Mouse (Mus musculus) midbrain, embryonic 12.5 days (tissue): ENCODE measurements around the gene Gsk3b. TPM values are rescaled to one million over a fixed set of nuclear protein-coding genes. Genes with fewer than 3 reads are reported as not detected.

Source experiments
- ATAC-seq: fragments of 200-750 bp; cut with Nextera tagmentation; 2 replicates; pipeline ENCODE4 v1.8.0; 2017; ENCODE audit warnings: low read depth, moderate TSS enrichment, moderate library complexity; ENCODE audit not compliant: low FRiP score
- H3K27ac ChIP-seq: fragments of 300-500 bp; sonication (generic); replicated peaks from 2 replicates; pipeline ENCODE4 v1.5.1; 2016; ENCODE audit warnings: mild to moderate bottlenecking
- H3K27me3 ChIP-seq: fragments of 300-500 bp; sonication (generic); 2 replicates; pipeline ENCODE4 v1.6.1; 2016; ENCODE audit warnings: mild to moderate bottlenecking
- H3K36me3 ChIP-seq: fragments of 300-500 bp; sonication (generic); 2 replicates; pipeline ENCODE4 v1.6.1; 2016
- H3K4me1 ChIP-seq: fragments of 300-500 bp; sonication (generic); 2 replicates; pipeline ENCODE4 v1.6.1; 2016
- H3K4me2 ChIP-seq: fragments of 300-500 bp; sonication (generic); replicated peaks from 2 replicates; pipeline ENCODE4 v1.6.1; 2016; ENCODE audit warnings: mild to moderate bottlenecking, moderate library complexity
- H3K4me3 ChIP-seq: fragments of 300-500 bp; sonication (generic); 2 replicates; pipeline ENCODE4 v1.5.1; 2016; ENCODE audit warnings: mild to moderate bottlenecking
- H3K9ac ChIP-seq: fragments of 300-500 bp; sonication (generic); replicated peaks from 2 replicates; pipeline ENCODE4 v1.6.1; 2016; ENCODE audit warnings: mild to moderate bottlenecking, moderate library complexity
- H3K9me3 ChIP-seq: fragments of 300-500 bp; sonication (generic); 2 replicates; pipeline ENCODE4 v1.6.1; 2016; ENCODE audit warnings: mild to moderate bottlenecking
- WGBS: fragments of 180-500 bp; shearing (Covaris S2); methylation state at CpG from one replicate; pipeline ENCODE4 v1.1.7; 2016; 5-methylcytosine and 5-hydroxymethylcytosine counted together
- polyA plus RNA-seq: library from polyadenylated mRNA; unstranded; fragments of >200 nt; fragmentation: Nextera tagmentation; extraction: Ambion mirVana; gene quantifications from 2 replicates; pipeline ENCODE4 v1.2.1, GENCODE M21; 2016

Gsk3b gene
- polyA plus RNA-seq, 1 experiment from 2014 or later: 145 TPM

DNA sequence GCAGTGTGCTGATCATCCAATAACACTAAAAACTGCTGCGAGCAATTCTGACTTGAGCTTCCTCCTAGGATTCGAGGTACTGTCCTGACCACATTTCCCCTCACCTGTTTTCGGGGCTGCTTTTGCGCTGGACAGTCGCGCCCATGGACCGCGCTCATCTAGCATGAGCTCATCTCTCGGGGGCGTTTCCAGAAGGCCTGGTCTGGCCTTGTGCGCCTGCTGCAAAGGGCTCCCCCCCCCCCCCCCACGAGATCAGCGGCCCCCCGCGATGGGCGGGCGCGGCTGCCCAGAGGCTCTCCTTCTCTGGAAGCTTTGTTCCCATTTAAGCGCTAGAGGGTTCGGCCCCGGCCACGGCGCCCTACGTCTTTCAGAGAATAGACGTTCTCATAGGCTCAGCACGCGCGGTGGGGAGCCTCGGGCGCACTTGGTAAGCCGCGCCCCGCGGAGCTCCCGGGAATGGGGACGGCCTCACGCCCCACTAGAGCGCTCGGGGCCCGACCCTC lies 624 bp upstream of the Gsk3b start:
- Histone ChIP-seq H3K4me3 (peak overlapping the region; percentile 57), H3K27ac (peak overlapping the region; percentile 100), H3K36me3 (no peaks in the 10 kb centered on the region), H3K27me3 (no peaks in the 10 kb centered on the region), H3K4me1 (peaks cover 10% of the 10 kb centered on the region), H3K9me3 (no peaks in the 10 kb centered on the region), H3K9ac (peak overlapping the region; percentile 88), H3K4me2 (peak overlapping the region; percentile 66)
- under 1% methylated on average over 27 of the region's 40 CpGs for WGBS
- no peak; the same call in 1 of the 2 replicates for ATAC-seq

DNA sequence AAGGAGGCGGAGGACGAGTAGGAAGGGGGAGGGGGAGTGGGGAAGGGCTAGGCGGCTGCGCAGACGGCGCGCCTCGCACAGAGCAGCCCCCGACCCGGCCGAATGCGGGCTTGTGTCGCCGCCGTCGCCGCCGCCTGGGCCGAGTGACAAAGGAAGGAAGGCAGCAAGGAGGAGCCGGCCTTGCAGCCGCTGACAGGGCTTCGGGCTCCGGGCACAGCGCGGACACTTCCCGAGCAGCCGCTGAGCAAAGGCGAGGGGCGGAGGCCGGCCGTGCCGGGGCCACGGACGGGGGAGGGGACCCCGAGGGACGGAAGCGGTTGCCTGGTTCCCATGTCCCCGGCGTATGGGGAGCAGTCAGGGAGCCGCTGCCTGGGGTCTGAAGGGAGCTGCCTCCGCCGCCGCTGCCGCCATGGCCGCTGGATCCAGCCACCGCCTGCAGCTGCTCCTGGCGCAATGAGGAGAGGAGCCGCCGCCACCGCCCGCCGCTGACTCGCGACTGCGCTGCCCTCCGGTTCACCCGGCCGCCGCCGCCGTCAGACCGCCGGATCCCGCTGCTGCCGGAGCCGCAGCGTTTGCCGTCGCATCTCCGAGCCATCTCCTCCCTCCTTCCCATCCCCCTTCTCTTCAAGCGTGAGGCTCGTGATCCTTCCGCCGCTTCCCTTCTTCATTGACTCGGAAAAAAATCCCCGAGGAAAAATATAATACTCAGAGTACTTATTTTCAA lies 808 bp downstream of the Gsk3b start:
- Histone ChIP-seq H3K4me1 (peaks cover 21% of the 10 kb centered on the region), H3K27me3 (no peaks in the 10 kb centered on the region), H3K36me3 (no peaks in the 10 kb centered on the region), H3K9ac (peak overlapping the region; percentile 96), H3K27ac (peak overlapping the region; percentile 100), H3K4me3 (peak overlapping the region; percentile 95), H3K4me2 (peak overlapping the region; percentile 83), H3K9me3 (no peaks in the 10 kb centered on the region)
- no peak for ATAC-seq
- WGBS: under 1% methylated on average over 60 of the region's 76 CpGs

DNA sequence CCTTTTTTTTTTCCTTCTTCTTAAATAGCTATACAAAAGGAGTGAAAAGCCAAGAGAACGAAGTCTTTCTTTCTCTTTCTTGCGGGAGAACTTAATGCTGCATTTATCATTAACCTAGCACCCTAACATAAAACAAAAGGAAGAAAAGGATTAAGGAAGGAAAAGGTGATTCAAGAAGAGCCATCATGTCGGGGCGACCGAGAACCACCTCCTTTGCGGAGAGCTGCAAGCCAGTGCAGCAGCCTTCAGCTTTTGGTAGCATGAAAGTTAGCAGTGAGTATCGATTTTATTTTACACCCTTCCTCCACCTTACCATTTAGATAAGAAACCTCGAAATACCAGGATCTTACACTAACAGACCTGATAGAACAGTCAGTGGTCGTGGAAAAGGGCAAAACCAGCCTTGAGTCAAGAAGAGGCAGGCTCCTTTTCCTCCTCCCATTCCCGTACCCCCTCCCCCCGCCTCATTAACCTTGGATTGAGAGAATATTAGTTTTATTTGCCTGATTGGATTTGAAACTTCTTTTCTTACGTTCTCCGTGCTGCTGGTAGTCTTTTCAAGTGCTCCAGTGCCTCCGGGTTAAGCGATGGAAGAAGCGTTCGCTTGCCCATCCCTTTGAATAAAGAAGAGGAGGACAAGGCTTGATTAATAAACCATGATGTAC lies 1.7 kb downstream of the Gsk3b start:
- ATAC-seq: no peak
- Histone ChIP-seq H3K27me3 (no peaks in the 10 kb centered on the region), H3K4me3 (peak overlapping the region; percentile 95), H3K4me2 (peak overlapping the region; percentile 83), H3K36me3 (no peaks in the 10 kb centered on the region), H3K27ac (peak overlapping the region; percentile 100), H3K4me1 (peaks cover 30% of the 10 kb centered on the region), H3K9me3 (no peaks in the 10 kb centered on the region), H3K9ac (peak overlapping the region; percentile 96)
- WGBS: under 1% methylated on average over 17 of the region's 17 CpGs

DNA sequence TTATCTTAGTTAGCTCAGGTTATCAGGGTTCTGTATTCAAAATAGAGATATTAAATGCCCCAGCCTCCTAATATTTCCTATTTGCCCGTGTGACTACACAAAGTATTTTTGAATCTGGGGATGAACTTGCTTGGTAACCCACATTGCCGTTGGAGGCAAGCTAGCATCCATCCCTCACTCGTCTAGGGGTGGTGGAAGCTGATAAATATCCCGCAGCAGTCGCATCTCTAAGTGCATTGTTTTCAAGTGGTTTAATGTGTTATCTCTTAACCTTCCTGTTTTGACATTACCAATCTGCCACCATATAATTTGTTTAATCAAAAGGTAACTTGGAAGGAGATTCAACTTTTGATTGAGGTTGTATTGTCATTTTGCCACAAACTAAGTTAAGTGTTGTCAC lies 2.2 kb downstream of the Gsk3b start:
- H3K36me3 ChIP-seq: no peaks in the 10 kb centered on the region
- no peak overlapping the region; the same call in 1 of the 2 replicates for H3K27ac ChIP-seq
- H3K4me3 ChIP-seq: peak overlapping the region; percentile 95
- WGBS: under 1% methylated on average over 5 of the region's 5 CpGs
- H3K9ac ChIP-seq: peak overlapping the region; percentile 96
- no peaks in the 10 kb centered on the region for H3K9me3 ChIP-seq
- no peak for ATAC-seq
- peak overlapping the region; percentile 83 for H3K4me2 ChIP-seq
- peaks cover 35% of the 10 kb centered on the region for H3K4me1 ChIP-seq
- H3K27me3 ChIP-seq: no peaks in the 10 kb centered on the region

DNA sequence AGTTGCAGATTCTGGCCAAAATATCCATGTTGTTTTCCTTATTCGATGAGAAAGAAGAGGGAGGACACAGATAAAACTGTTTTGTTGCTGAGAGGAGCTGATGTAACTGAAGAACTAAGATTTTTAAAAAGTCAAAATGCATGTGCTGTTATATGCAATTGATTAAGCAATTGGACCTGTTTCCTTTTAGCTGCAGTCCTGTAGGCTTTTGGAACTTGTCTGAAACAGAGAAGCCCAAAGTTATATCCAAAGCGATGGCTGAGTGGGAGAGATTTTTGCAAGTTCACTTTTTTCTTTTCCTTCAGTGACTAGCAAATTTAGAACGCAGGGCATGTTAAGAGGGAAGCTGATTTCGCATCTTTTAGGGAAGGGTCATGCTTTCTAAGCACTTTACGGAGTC lies 2.9 kb downstream of the Gsk3b start:
- 22% methylated on average over 5 of the region's 5 CpGs for WGBS
- H3K4me3 ChIP-seq: peak overlapping the region; percentile 95
- no peaks in the 10 kb centered on the region for H3K36me3 ChIP-seq
- peak overlapping the region; percentile 96 for H3K9ac ChIP-seq
- H3K9me3 ChIP-seq: no peaks in the 10 kb centered on the region
- peak overlapping the region; percentile 83 for H3K4me2 ChIP-seq
- H3K27me3 ChIP-seq: no peaks in the 10 kb centered on the region
- peaks cover 34% of the 10 kb centered on the region for H3K4me1 ChIP-seq
- no peak overlapping the region for H3K27ac ChIP-seq
- no peak for ATAC-seq

DNA sequence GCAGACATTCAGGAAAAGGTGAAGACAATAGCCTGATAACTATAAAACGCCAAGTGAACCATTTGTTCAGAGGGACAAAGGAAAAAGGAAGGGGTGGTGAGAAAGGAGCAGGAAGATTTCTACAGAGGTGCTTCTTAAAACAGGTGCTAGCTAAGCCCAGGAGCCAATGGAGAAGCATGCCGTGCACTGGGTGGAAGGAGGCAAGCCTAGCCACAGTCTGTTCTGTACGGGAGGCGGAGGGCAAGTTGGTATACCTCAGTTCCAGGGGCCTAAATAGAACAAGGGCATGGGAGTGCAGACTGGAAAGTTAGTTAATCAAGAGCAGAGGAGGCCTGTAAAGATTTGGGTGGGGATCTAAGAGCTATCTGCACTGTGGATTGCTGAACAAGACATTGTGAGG lies 3.8 kb downstream of the Gsk3b start:
- peak overlapping the region; percentile 95 for H3K4me3 ChIP-seq
- H3K27ac ChIP-seq: peak overlapping the region; percentile 66; the same call in 1 of the 2 replicates
- ATAC-seq: no peak
- H3K4me1 ChIP-seq: peaks cover 33% of the 10 kb centered on the region
- H3K9ac ChIP-seq: peak overlapping the region; percentile 72
- H3K4me2 ChIP-seq: peak overlapping the region; percentile 83
- H3K9me3 ChIP-seq: no peaks in the 10 kb centered on the region
- 3% methylated on average over 4 of the region's 4 CpGs for WGBS
- no peaks in the 10 kb centered on the region for H3K36me3 ChIP-seq
- H3K27me3 ChIP-seq: no peaks in the 10 kb centered on the region

DNA sequence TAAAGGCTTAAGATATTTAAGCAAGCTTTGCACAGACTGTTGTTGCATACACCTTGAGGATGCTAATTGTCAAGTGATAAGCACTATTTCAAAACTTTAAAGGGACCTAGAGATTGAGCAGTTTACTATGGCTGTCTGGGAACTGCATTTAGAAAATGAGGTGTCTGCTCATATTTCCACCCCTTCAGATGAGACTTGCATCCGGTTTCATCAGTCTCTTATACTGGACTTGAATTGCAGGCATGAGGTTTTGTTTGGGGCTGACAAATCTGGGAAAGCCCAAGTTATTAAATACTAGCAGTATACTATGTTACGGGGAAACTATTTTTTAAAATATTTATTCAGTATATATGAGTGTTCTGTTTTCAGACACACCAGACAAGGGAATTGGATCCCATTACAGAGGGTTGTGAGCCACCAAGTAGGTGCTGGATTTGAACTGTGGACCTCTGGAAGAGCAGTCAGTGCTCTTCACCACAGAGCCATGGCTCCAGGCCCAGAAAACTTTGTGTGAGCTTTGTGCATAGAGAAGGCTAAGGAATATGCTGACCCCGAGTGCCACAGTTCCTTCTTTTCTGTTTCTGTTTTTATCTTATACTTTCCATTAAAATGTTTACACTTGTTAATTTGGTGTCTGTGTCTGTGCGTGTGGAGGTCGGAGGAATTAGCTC lies 6.5 kb downstream of the Gsk3b start:
- peaks cover 17% of the 10 kb centered on the region for H3K36me3 ChIP-seq
- no peak overlapping the region for H3K9ac ChIP-seq
- ATAC-seq: no peak
- 82% methylated on average over 5 of the region's 5 CpGs for WGBS
- no peaks in the 10 kb centered on the region for H3K9me3 ChIP-seq
- H3K4me1 ChIP-seq: peaks cover 34% of the 10 kb centered on the region
- no peaks in the 10 kb centered on the region for H3K27me3 ChIP-seq
- peak overlapping the region; percentile 20 for H3K4me3 ChIP-seq
- no peak overlapping the region for H3K27ac ChIP-seq
- peak overlapping the region; percentile 83 for H3K4me2 ChIP-seq

DNA sequence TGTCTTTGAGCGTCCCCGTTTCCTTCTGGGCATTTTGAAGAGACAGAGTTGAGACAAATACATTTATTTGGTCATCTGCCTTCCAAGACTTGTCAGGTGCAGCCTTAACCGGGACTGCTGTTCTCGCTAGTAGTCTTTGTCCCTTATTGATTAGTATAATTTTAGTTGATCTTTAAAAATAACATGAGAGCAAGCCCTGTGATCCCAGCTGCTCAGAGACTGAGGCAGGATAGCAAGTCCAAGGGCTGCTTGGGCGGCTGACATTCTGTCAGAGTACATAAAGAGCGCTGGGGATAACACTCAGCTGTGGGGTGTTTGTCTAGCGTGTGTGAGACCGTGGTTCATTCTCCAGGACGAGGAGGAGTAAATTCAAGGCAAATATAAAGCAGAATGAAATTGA lies 8.7 kb downstream of the Gsk3b start:
- Histone ChIP-seq H3K27ac (no peak overlapping the region), H3K4me2 (peak overlapping the region; percentile 17; the same call in 1 of the 2 replicates), H3K4me1 (peaks cover 37% of the 10 kb centered on the region), H3K9ac (no peak overlapping the region), H3K9me3 (no peaks in the 10 kb centered on the region), H3K4me3 (no peak overlapping the region), H3K27me3 (no peaks in the 10 kb centered on the region), H3K36me3 (peaks cover 18% of the 10 kb centered on the region)
- whole genome bisulfite sequencing: 83% methylated on average over 9 of the region's 9 CpGs
- ATAC-seq: no peak

DNA sequence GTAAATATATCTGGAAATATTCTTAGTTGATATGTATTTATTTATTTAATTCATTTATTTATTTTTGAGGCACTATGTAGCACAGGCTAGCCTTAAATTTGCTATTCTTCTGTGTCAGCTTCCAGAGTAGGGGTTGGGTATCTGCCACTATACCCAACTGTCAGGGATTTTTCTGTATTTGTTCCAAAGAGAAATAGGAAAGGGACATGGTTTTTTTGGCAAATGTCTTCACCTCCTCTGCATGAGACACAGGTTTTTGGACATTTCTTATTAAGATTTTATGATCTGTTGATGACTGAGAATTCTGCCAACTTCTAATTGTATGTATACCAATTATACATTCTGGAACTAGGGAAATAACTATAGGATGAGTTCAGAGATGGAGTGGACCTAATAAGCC lies 10.5 kb downstream of the Gsk3b start:
- H3K27me3 ChIP-seq: no peaks in the 10 kb centered on the region
- ATAC-seq: no peak
- H3K36me3 ChIP-seq: peaks cover 18% of the 10 kb centered on the region
- H3K4me1 ChIP-seq: peaks cover 32% of the 10 kb centered on the region
- no peaks in the 10 kb centered on the region for H3K9me3 ChIP-seq
- no peak overlapping the region for H3K4me2 ChIP-seq
- H3K27ac ChIP-seq: no peak overlapping the region
- H3K9ac ChIP-seq: no peak overlapping the region
- no peak overlapping the region for H3K4me3 ChIP-seq

DNA sequence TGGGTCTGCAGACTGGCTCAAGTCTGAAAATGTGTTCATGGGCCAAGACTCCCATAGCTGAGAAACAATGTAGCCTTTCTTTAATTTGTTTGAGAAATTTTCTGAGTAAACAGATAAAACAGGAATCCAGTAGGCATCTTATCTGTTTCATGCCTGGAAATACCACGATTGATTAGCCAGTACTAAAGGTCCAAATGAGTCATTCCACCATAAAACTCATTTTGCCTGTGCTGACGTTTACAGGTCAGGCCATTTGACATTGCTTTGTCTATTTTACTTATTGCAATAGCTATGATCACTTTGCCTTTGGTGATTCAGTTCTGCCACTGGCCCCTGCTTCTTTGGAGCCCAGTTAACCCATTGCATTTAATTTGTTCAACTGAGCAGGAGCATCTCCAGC lies 11.8 kb downstream of the Gsk3b start:
- Histone ChIP-seq H3K27ac (no peak overlapping the region), H3K4me1 (peaks cover 19% of the 10 kb centered on the region), H3K9me3 (no peaks in the 10 kb centered on the region), H3K27me3 (no peaks in the 10 kb centered on the region), H3K36me3 (peaks cover 18% of the 10 kb centered on the region), H3K4me3 (no peak overlapping the region), H3K4me2 (no peak overlapping the region), H3K9ac (no peak overlapping the region)
- 92% methylated on average over 2 of the region's 2 CpGs for WGBS
- no peak for ATAC-seq

DNA sequence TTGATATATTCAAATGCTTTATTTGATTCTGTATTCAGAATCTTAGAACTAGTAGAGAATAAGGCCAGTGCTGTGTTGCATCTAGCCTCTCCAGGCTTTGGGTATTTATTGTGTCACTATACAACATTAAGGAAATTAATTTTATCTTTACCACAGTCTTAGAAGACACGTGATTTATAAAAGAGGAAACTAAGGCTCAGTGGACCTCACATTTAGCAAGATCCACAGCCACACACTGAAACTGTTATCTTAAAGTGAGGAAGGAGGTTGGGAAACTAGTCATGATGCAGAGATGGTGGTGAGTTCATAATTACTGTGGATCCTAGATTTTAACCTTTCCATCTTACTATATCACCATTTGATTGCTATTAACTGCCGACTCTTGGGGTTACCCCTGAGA lies 16.7 kb downstream of the Gsk3b start:
- no peak overlapping the region for H3K27ac ChIP-seq
- H3K4me2 ChIP-seq: no peak overlapping the region
- H3K9me3 ChIP-seq: no peaks in the 10 kb centered on the region
- H3K4me3 ChIP-seq: no peak overlapping the region
- H3K27me3 ChIP-seq: no peaks in the 10 kb centered on the region
- H3K36me3 ChIP-seq: no peaks in the 10 kb centered on the region
- ATAC-seq: no peak
- peaks cover 6% of the 10 kb centered on the region; the same call in 1 of the 2 replicates for H3K4me1 ChIP-seq
- no peak overlapping the region for H3K9ac ChIP-seq
- WGBS: 96% methylated on average over 2 of the region's 2 CpGs

DNA sequence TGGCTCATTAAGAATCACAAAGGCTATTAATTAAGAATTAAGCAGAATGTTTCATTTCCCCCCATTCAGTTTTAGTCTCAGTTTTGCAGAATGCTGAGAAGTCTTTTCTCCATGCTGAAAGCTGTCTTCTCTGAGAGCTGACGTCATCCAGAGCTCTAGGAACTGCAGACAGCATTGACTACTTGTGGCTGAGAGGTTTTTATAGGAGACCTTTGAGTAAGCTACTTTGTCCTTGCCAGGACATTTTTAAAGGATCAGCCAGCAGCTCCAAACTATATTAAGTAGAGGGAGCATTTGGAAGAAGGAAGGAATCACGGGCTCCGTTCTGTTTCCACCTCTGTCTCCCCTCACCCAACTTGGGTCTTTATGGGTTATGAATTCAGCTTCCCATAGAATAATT lies 17.7 kb downstream of the Gsk3b start:
- Histone ChIP-seq H3K4me3 (no peak overlapping the region), H3K36me3 (no peaks in the 10 kb centered on the region)
- WGBS: 95% methylated on average over 3 of the region's 3 CpGs

More for the DNA sequence above, 17.7 kb downstream of the Gsk3b start:
- no peak overlapping the region for H3K4me2 ChIP-seq
- ATAC-seq: no peak
- H3K9me3 ChIP-seq: no peaks in the 10 kb centered on the region
- H3K9ac ChIP-seq: no peak overlapping the region
- peaks cover 6% of the 10 kb centered on the region; the same call in 1 of the 2 replicates for H3K4me1 ChIP-seq
- H3K27me3 ChIP-seq: no peaks in the 10 kb centered on the region
- H3K27ac ChIP-seq: no peak overlapping the region
